Mouse (Mus musculus) neural tube, embryonic 15.5 days (tissue): ENCODE results near the gene Rdh5. TPM values are rescaled to one million over a fixed set of nuclear protein-coding genes. Genes with fewer than 3 reads are reported as not detected.
A peak's percentile ranks its signal among the peaks of the same experiment; 100 is the strongest.

Experiments used
- ATAC-seq: fragments of 200-750 bp; cut with Nextera tagmentation; 2 replicates; pipeline ENCODE4 v1.8.0; 2017; ENCODE audit warnings: mild to moderate bottlenecking, moderate TSS enrichment, moderate library complexity; ENCODE audit not compliant: low FRiP score
- H3K27ac ChIP-seq: fragments of 300-500 bp; sonication (generic); replicated peaks from 2 replicates; pipeline ENCODE4 v1.5.1; 2015; ENCODE audit warnings: mild to moderate bottlenecking, inconsistent platforms
- H3K27me3 ChIP-seq: fragments of 300-500 bp; sonication (generic); replicated peaks from 2 replicates; pipeline ENCODE4 v1.6.1; 2015; ENCODE audit warnings: inconsistent platforms
- H3K36me3 ChIP-seq: fragments of 300-500 bp; sonication (generic); 2 replicates; pipeline ENCODE4 v1.6.1; 2015; ENCODE audit warnings: inconsistent platforms
- H3K4me1 ChIP-seq: fragments of 300-500 bp; sonication (generic); 2 replicates; pipeline ENCODE4 v1.6.1; 2015; ENCODE audit warnings: inconsistent platforms
- H3K4me2 ChIP-seq: fragments of 300-500 bp; sonication (generic); 2 replicates; pipeline ENCODE4 v1.6.1; 2015; ENCODE audit warnings: inconsistent platforms, mild to moderate bottlenecking, moderate library complexity
- H3K4me3 ChIP-seq: fragments of 300-500 bp; sonication (generic); replicated peaks from 2 replicates; pipeline ENCODE4 v1.5.1; 2015; ENCODE audit warnings: mild to moderate bottlenecking, inconsistent platforms
- H3K9ac ChIP-seq: fragments of 300-500 bp; sonication (generic); replicated peaks from 2 replicates; pipeline ENCODE4 v1.6.1; 2015; ENCODE audit warnings: mild to moderate bottlenecking, inconsistent platforms
- H3K9me3 ChIP-seq: fragments of 300-500 bp; sonication (generic); replicated peaks from 2 replicates; pipeline ENCODE4 v1.6.1; 2016; ENCODE audit warnings: inconsistent platforms
- WGBS: fragments of 180-500 bp; shearing (Covaris S2); methylation state at CpG from one replicate; pipeline ENCODE4 v1.1.7; 2015; ENCODE audit warnings: mixed read lengths; 5-methylcytosine and 5-hydroxymethylcytosine counted together
- polyA plus RNA-seq: library from polyadenylated mRNA; unstranded; fragments of >200 nt; fragmentation: Nextera tagmentation; extraction: Ambion mirVana; gene quantifications from 2 replicates; pipeline ENCODE4 v1.2.1, GENCODE M21; 2015

Rdh5 gene
- polyA plus RNA-seq, 1 experiment from 2014 or later = 15.7 TPM

DNA sequence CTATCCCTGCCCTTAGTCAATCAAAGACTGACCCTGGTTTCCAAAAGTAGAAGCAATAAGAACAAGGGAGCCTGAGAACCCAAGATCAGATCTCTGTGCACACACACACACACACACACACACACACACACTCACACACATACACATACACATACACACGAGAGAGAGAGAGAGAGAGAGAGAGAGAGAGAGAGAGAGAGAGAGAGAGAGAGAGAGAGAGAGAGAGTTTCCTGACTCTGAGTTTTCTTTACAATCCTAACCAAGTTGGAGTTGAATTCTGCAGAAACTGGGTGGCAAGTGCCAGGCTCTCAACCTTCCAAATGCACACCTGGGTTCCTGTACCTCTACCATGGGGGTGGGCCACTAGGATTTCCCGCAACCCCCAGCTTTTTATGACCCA, 32.8 kb downstream of the Rdh5 start:
- H3K4me2 ChIP-seq = peak overlapping the region; percentile 84
- H3K9me3 ChIP-seq = no peaks in the 10 kb centered on the region
- peaks cover 44% of the 10 kb centered on the region for H3K4me1 ChIP-seq
- H3K9ac ChIP-seq = peak overlapping the region; percentile 85
- whole genome bisulfite sequencing = 17% methylated on average over 1 of the region's 2 CpGs
- H3K27ac ChIP-seq = peak overlapping the region; percentile 95
- peak overlapping the region; percentile 68 for H3K4me3 ChIP-seq
- peaks cover 25% of the 10 kb centered on the region for H3K36me3 ChIP-seq
- H3K27me3 ChIP-seq = no peaks in the 10 kb centered on the region
- no peak for ATAC-seq

DNA sequence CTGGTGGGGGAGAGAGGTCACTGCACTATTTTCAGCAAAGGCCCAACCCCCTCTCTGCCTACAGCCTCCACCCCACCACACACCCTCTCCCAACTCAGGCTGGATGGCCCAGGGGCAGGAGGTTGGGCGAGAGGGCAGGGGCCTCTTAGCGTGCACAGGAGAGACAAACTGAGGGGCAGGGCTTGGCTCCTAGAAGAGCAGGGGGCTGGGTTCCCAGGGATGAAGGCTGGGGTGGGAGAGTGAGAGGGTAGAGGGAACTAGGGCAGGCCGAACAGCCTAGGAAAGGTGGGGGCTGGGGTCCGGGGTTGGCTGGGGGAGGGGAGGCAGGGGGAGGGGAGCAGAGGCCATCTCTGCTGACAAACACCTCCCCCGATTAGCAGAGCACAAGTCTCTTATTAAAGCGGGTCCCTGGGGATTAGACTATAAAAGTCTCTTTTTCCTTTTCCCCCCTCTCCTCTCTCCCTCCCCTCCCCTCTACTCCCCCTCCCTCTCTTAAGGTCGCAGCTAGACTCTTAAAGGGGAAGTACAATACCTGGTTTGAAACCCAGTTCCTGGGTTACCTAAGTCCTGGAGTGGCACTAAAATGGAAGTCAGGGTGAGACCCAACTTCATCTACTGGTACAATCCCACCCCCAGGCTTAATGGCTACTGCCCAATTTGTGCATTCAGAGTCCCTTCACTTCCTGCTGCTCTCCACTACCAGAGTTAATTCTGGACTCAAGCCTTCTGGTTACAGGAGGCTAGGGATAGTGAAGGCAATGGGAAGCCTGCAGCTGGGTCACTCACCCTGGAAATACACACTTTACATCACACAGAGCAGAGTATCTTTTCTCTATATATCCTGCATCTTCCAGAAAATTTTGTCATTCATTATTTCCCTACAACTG, 33.5 kb downstream of the Rdh5 start:
- H3K4me2 ChIP-seq = peak overlapping the region; percentile 84
- ATAC-seq = 0 out of 2 replicates have a peak, but pooled peaks have one; percentile 8
- H3K9ac ChIP-seq = peak overlapping the region; percentile 85
- H3K27me3 ChIP-seq = no peaks in the 10 kb centered on the region
- peaks cover 44% of the 10 kb centered on the region for H3K4me1 ChIP-seq
- WGBS = 0% methylated on average over 7 of the region's 7 CpGs
- peak overlapping the region; percentile 95 for H3K27ac ChIP-seq
- H3K4me3 ChIP-seq = peak overlapping the region; percentile 68
- H3K9me3 ChIP-seq = no peaks in the 10 kb centered on the region
- peaks cover 27% of the 10 kb centered on the region for H3K36me3 ChIP-seq

DNA sequence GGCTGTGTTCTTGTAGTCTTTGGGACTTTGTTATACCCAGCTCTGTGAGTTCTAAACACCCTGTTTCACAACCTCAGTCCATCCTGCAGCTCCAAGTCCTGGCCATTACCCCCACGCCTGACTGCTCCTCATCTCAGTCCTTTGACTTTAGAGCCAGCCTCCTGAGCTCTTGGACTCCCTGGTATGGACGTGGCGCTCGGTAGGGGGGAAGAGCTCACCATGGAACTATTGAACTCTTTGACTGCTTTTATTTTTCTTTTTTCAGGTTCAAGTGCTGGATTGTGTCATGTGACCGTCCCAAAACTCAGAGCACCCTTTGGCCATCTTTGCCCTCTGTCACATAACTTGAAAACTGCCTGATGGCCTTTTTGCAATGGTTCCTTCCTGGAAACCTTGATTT, 40.6 kb downstream of the Rdh5 start:
- H3K9ac ChIP-seq = no peak overlapping the region
- H3K9me3 ChIP-seq = no peaks in the 10 kb centered on the region
- ATAC-seq = no peak
- H3K27me3 ChIP-seq = no peaks in the 10 kb centered on the region
- no peak overlapping the region for H3K4me3 ChIP-seq
- H3K4me2 ChIP-seq = no peak overlapping the region
- no peak overlapping the region for H3K27ac ChIP-seq
- H3K4me1 ChIP-seq = no peaks in the 10 kb centered on the region
- peaks cover 24% of the 10 kb centered on the region for H3K36me3 ChIP-seq
- 80% methylated on average over 5 of the region's 5 CpGs for WGBS

DNA sequence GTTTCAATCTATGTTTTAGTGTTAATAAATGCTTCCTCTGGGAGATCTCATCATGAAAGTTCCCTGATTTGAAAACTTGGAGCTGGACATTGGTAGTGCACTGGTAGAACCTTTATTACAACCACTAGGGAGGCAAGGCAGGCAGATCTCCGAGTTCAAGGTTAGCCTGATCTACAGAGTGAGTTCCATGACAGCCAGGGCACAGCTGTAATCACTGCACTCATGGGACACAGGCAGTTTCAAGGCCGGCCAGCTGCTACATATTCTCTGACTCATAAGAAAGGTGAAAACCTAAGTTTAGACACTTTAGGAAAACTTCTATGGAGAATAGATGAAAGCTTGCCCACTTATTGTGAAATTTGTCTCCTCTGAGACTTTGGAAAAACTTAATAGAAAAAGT, 43.9 kb downstream of the Rdh5 start:
- 70% methylated on average over 2 of the region's 2 CpGs for WGBS
- H3K4me2 ChIP-seq = no peak overlapping the region
- no peaks in the 10 kb centered on the region for H3K27me3 ChIP-seq
- no peak overlapping the region for H3K9ac ChIP-seq
- H3K9me3 ChIP-seq = no peaks in the 10 kb centered on the region
- peaks cover 15% of the 10 kb centered on the region for H3K36me3 ChIP-seq
- no peak overlapping the region for H3K4me3 ChIP-seq
- no peak for ATAC-seq
- H3K27ac ChIP-seq = no peak overlapping the region
- H3K4me1 ChIP-seq = no peaks in the 10 kb centered on the region

DNA sequence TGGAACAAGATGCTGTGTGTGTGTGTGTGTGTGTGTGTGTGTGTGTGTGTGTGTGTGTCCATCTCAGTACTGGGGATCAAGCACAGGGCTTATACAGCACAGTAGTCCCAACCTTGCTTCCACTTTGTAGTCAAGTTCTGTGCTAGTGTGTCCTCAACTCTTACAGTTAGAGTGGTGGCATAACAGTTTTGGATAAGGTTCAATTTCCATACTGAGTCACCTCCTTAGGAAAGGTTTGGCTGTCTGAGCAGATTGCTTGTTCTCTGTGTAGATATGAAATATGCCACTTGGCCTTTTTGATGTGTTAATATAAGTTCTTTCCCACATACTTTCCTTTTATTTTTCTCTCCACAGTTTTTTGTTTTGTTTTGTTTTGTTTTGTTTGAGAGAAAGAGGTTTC, 44.4 kb downstream of the Rdh5 start:
- no peak overlapping the region for H3K4me2 ChIP-seq
- H3K4me1 ChIP-seq = no peaks in the 10 kb centered on the region
- ATAC-seq = no peak
- no peak overlapping the region for H3K27ac ChIP-seq
- H3K9ac ChIP-seq = no peak overlapping the region
- H3K36me3 ChIP-seq = peaks cover 20% of the 10 kb centered on the region
- no peak overlapping the region for H3K4me3 ChIP-seq
- H3K9me3 ChIP-seq = no peaks in the 10 kb centered on the region
- no peaks in the 10 kb centered on the region for H3K27me3 ChIP-seq

DNA sequence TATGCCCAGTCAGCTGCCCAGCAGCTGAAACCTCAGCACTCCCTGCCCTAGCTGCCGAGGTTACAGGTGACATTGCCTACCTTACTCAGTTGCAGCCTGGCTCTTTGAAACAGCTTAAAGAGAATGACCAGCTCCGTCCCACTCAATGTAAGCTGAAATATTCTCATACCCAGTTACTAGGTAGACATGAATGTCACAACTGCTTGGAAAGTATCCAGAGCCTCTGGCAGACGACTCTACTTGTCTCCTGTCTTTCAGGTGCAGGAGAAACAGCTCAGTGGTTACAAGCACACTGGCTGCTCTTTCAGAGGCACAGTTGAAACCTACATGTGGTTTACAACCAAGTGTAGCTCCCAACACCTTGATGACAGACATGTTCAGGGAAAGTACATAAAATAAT, 52.3 kb downstream of the Rdh5 start:
- H3K4me2 ChIP-seq = no peak overlapping the region
- no peak overlapping the region for H3K27ac ChIP-seq
- no peak overlapping the region for H3K9ac ChIP-seq
- WGBS = 86% methylated on average over 3 of the region's 3 CpGs
- no peaks in the 10 kb centered on the region for H3K4me1 ChIP-seq
- ATAC-seq = no peak
- H3K4me3 ChIP-seq = no peak overlapping the region
- peaks cover 52% of the 10 kb centered on the region for H3K36me3 ChIP-seq
- H3K9me3 ChIP-seq = no peaks in the 10 kb centered on the region
- no peaks in the 10 kb centered on the region for H3K27me3 ChIP-seq

DNA sequence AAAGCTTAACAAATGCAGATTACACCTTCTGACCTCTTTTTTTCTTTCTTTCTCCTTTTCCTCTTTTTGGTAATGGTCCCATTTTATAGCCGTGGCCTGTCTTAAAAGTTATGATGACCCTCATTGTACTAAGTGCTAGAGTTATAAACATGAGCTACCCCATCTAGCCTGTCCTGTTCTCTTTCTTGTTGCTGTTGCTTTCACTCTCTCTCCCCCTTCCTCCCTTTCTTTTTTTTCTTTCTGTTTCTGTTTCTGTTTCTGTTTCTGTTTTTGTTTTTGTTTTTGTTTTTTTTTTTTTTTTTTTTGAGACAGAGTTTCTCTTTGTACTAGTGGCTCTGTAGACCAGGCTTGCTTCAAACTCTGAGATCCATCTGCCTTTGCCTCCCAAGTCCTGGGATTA, 56.2 kb downstream of the Rdh5 start:
- Histone ChIP-seq H3K9me3 (no peaks in the 10 kb centered on the region), H3K4me1 (no peaks in the 10 kb centered on the region), H3K4me2 (no peak overlapping the region), H3K27ac (no peak overlapping the region), H3K4me3 (no peak overlapping the region), H3K27me3 (no peaks in the 10 kb centered on the region), H3K9ac (no peak overlapping the region), H3K36me3 (peaks cover 24% of the 10 kb centered on the region)
- no peak for ATAC-seq
- WGBS = 91% methylated on average over 1 of the region's 1 CpGs

DNA sequence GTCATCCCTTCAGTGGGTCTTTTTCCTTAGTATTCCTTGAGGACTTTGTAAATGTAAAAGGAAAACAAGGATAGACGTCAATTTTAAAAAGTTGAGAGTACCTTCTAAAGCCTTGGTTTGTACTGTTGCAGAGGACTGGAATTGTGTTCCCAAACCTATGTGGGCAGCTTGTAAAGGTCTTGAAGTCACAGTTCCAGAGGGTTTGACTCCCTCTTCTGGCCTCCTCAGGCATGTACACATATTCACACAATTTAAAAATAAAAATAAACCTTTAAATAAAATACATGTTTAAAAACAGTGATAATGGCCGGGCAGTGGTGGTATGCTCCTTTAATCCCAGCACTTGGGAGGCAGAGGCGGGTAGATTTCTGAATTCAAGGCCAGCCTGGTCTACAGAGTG, 56.6 kb downstream of the Rdh5 start:
- no peak overlapping the region for H3K4me3 ChIP-seq
- WGBS = 85% methylated on average over 3 of the region's 3 CpGs
- H3K27ac ChIP-seq = no peak overlapping the region
- no peaks in the 10 kb centered on the region for H3K9me3 ChIP-seq
- H3K36me3 ChIP-seq = peaks cover 21% of the 10 kb centered on the region
- no peak for ATAC-seq
- H3K9ac ChIP-seq = no peak overlapping the region
- H3K4me2 ChIP-seq = no peak overlapping the region
- H3K27me3 ChIP-seq = no peaks in the 10 kb centered on the region
- no peaks in the 10 kb centered on the region for H3K4me1 ChIP-seq

Other genes starting within 250 kb of the Rdh5 start
- gene Suox, start 248.8 kb downstream of the Rdh5 start, polyA plus RNA-seq = 15.7 and 17.0 TPM in 2 replicates
- 103 and 108 TPM in 2 replicates for gene Rab5b, start 226.6 kb downstream of the Rdh5 start, polyA plus RNA-seq
- 0.49 and 1.1 TPM in 2 replicates for gene Pmel, start 218.7 kb downstream of the Rdh5 start, polyA plus RNA-seq
- gene Cdk2, start 217.9 kb downstream of the Rdh5 start, polyA plus RNA-seq = 16.1 and 33.7 TPM in 2 replicates
- gene Dgka, start 178.0 kb downstream of the Rdh5 start, polyA plus RNA-seq = 7.7 and 13.2 TPM in 2 replicates
- gene Pym1, start 175.0 kb downstream of the Rdh5 start, polyA plus RNA-seq = 41.7 and 42.7 TPM in 2 replicates
- gene Mmp19, start 132.0 kb downstream of the Rdh5 start, polyA plus RNA-seq = 0.56 and 0.88 TPM in 2 replicates
- 50.6 TPM in 2 replicates for gene Dnajc14, start 118.8 kb downstream of the Rdh5 start, polyA plus RNA-seq
- gene Tmem198b, start 118.5 kb downstream of the Rdh5 start, polyA plus RNA-seq = 14.4 and 16.6 TPM in 2 replicates
- 147 and 153 TPM in 2 replicates for gene Sarnp, start 105.6 kb downstream of the Rdh5 start, polyA plus RNA-seq
- 23.5 and 34.2 TPM in 2 replicates for gene Ormdl2, start 101.2 kb downstream of the Rdh5 start, polyA plus RNA-seq
- 6.8 and 9.0 TPM in 2 replicates for gene Gdf11, start 31.2 kb downstream of the Rdh5 start, polyA plus RNA-seq
- 254 and 295 TPM in 2 replicates for gene Cd63, start 21.9 kb downstream of the Rdh5 start, polyA plus RNA-seq
- 248 and 265 TPM in 2 replicates for gene Bloc1s1, start 1.1 kb upstream of the Rdh5 start, polyA plus RNA-seq
- 7.2 and 8.8 TPM in 2 replicates for gene Itga7, start 10.9 kb upstream of the Rdh5 start, polyA plus RNA-seq
- gene Mettl7b, start 38.1 kb upstream of the Rdh5 start, polyA plus RNA-seq = 0.19 TPM in 1 of 2 replicates, not detected in the other
- gene Olfr9, start 66.5 kb upstream of the Rdh5 start, polyA plus RNA-seq = not detected in 2 replicates
- not detected in 2 replicates for gene Olfr763, start 87.9 kb upstream of the Rdh5 start, polyA plus RNA-seq
- gene Olfr764-ps1, start 117.0 kb upstream of the Rdh5 start, polyA plus RNA-seq = not detected in 2 replicates
- not detected in 2 replicates for gene Olfr765, start 127.1 kb upstream of the Rdh5 start, polyA plus RNA-seq
- gene Olfr766-ps1, start 146.1 kb upstream of the Rdh5 start, polyA plus RNA-seq = not detected in 2 replicates
- gene Olfr767, start 160.0 kb upstream of the Rdh5 start, polyA plus RNA-seq = not detected in 2 replicates
- not detected in 2 replicates for gene Olfr768, start 176.5 kb upstream of the Rdh5 start, polyA plus RNA-seq
- gene Olfr769, start 195.0 kb upstream of the Rdh5 start, polyA plus RNA-seq = not detected in 2 replicates
- gene Olfr770, start 216.1 kb upstream of the Rdh5 start, polyA plus RNA-seq = not detected in 2 replicates
- not detected in 2 replicates for gene Olfr771, start 241.9 kb upstream of the Rdh5 start, polyA plus RNA-seq